Mouse (Mus musculus): Measurements from ENCODE around the gene Elavl2. TPM values are rescaled to one million over a fixed set of nuclear protein-coding genes. Genes with fewer than 3 reads are reported as not detected.

Gene Elavl2
- polyA plus RNA-seq, 1 experiment from 2014 or later, result 32.5 TPM

GRCm38 (mm10) chr4:91234941-91235340, 165.6 kb downstream of the Elavl2 start:
- Histone ChIP-seq H3K4me3 (no peak overlapping the region), H3K9me3 (no peaks in the 10 kb centered on the region), H3K27me3 (ENCODE audit: poor library complexity, severe bottlenecking) (no peaks in the 10 kb centered on the region), H3K36me3 (replicated peaks) (peaks cover 10% of the 10 kb centered on the region), H3K4me1 (peaks cover 12% of the 10 kb centered on the region), H3K27ac (no peak overlapping the region)
- no peak for DNase-seq (ENCODE audit: extremely low spot score, low spot score)
- 91% methylated on average over 6 of the region's 6 CpGs for WGBS

DNA sequence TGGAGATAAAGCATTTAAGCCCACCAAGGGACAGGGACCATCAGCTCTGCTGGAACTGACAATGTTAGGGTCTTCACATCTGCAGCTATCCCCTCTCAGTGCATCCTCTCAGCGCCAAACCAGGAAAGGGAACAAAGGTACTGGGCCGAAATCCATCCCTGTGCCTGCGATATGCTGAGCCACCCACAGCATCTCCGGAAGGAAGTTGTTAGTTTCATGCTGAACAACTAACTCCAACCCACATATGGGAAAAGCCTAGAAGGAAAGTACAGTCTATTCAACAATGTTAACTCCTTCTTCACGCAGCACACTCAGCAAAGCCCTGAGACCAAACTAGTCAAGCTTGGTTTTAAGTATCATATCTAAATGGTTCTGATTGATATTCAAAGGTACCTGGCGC, 167.0 kb downstream of the Elavl2 start:
- WGBS, result 94% methylated on average over 6 of the region's 6 CpGs

GRCm38 (mm10) chr4:91230439-91230863, 170.1 kb downstream of the Elavl2 start:
- 85% methylated on average over 1 of the region's 1 CpGs for WGBS
- Histone ChIP-seq H3K4me1 (no peaks in the 10 kb centered on the region), H3K36me3 (replicated peaks) (peaks cover 32% of the 10 kb centered on the region), H3K27me3 (ENCODE audit: poor library complexity, severe bottlenecking) (no peaks in the 10 kb centered on the region), H3K9me3 (no peaks in the 10 kb centered on the region), H3K27ac (no peak overlapping the region), H3K4me3 (no peak overlapping the region)
- DNase-seq (ENCODE audit: extremely low spot score, low spot score), result no peak

More for the DNA sequence above, 167.0 kb downstream of the Elavl2 start:
- Histone ChIP-seq H3K27me3 (ENCODE audit: poor library complexity, severe bottlenecking) (no peaks in the 10 kb centered on the region), H3K9me3 (no peaks in the 10 kb centered on the region), H3K4me1 (peaks cover 12% of the 10 kb centered on the region), H3K27ac (no peak overlapping the region), H3K4me3 (no peak overlapping the region), H3K36me3 (replicated peaks) (peaks cover 11% of the 10 kb centered on the region)
- no peak for DNase-seq (ENCODE audit: extremely low spot score, low spot score)

GRCm38 (mm10) chr4:91228341-91228740, 172.2 kb downstream of the Elavl2 start:
- no peak overlapping the region for H3K4me3 ChIP-seq
- H3K27me3 ChIP-seq (ENCODE audit: poor library complexity, severe bottlenecking), result no peaks in the 10 kb centered on the region
- peaks cover 27% of the 10 kb centered on the region for H3K36me3 ChIP-seq (replicated peaks)
- H3K9me3 ChIP-seq, result no peaks in the 10 kb centered on the region
- H3K27ac ChIP-seq, result no peak overlapping the region
- DNase-seq (ENCODE audit: extremely low spot score, low spot score), result no peak
- no peaks in the 10 kb centered on the region for H3K4me1 ChIP-seq
- WGBS, result 83% methylated on average over 3 of the region's 3 CpGs

- Histone ChIP-seq H3K36me3 (replicated peaks) (peaks cover 36% of the 10 kb centered on the region), H3K4me3 (no peak overlapping the region), H3K27ac (no peak overlapping the region), H3K9me3 (no peaks in the 10 kb centered on the region), H3K4me1 (no peaks in the 10 kb centered on the region), H3K27me3 (ENCODE audit: poor library complexity, severe bottlenecking) (no peaks in the 10 kb centered on the region)
- 88% methylated on average over 4 of the region's 4 CpGs for WGBS
- DNase-seq (ENCODE audit: extremely low spot score, low spot score), result no peak
Measured at GRCm38 (mm10) chr4:91223811-91224210, 176.8 kb downstream of the Elavl2 start.

DNA sequence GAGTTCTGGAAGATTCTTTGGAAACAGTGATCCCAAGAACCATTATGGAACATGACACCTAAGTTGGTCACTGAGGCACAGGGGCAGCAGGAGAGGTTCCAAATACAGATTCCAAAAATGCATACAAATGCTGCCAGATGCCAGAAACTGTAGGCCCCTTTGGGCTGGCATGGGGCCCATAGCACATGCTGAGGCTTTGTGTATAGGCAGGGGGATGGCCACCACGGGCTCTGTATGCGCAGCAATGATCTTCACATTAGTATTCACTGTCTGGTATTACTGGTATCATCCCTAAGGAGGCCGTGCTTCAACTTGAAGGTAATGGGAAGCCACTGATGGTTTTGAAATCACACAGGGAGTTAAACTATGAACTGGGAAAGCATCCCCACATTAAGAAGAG, 181.3 kb downstream of the Elavl2 start:
- no peaks in the 10 kb centered on the region for H3K27me3 ChIP-seq (ENCODE audit: poor library complexity, severe bottlenecking)
- no peak overlapping the region for H3K27ac ChIP-seq
- peaks cover 24% of the 10 kb centered on the region for H3K36me3 ChIP-seq (replicated peaks)
- no peaks in the 10 kb centered on the region for H3K4me1 ChIP-seq
- no peak for DNase-seq (ENCODE audit: extremely low spot score, low spot score)
- no peak overlapping the region for H3K4me3 ChIP-seq
- WGBS, result 89% methylated on average over 3 of the region's 3 CpGs
- H3K9me3 ChIP-seq, result no peaks in the 10 kb centered on the region

DNA sequence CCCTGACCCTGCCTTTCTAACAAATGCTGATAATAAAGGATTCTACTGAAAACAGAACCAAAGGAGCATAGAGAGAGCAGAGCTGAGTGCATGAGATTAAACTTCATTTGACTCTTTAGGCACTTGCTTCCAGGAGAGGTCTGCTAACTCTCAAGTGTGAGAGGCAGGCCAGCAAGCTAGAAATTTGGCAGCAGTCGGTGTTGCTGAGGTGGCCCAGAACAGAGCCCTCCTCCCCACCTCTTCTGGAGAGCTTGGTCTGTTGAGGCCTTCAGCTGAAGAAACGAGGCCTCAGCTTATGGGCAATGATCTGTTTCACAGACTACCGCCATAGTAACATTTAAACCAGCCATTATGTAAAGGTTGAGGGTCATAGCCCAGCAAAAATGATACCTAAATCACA, 186.7 kb downstream of the Elavl2 start:
- H3K36me3 ChIP-seq (replicated peaks), result peaks cover 28% of the 10 kb centered on the region
- 93% methylated on average over 3 of the region's 3 CpGs for whole genome bisulfite sequencing
- no peak for DNase-seq (ENCODE audit: extremely low spot score, low spot score)
- no peak overlapping the region for H3K4me3 ChIP-seq
- H3K27ac ChIP-seq, result no peak overlapping the region
- H3K9me3 ChIP-seq, result no peaks in the 10 kb centered on the region
- H3K27me3 ChIP-seq (ENCODE audit: poor library complexity, severe bottlenecking), result no peaks in the 10 kb centered on the region
- H3K4me1 ChIP-seq, result no peaks in the 10 kb centered on the region

DNA sequence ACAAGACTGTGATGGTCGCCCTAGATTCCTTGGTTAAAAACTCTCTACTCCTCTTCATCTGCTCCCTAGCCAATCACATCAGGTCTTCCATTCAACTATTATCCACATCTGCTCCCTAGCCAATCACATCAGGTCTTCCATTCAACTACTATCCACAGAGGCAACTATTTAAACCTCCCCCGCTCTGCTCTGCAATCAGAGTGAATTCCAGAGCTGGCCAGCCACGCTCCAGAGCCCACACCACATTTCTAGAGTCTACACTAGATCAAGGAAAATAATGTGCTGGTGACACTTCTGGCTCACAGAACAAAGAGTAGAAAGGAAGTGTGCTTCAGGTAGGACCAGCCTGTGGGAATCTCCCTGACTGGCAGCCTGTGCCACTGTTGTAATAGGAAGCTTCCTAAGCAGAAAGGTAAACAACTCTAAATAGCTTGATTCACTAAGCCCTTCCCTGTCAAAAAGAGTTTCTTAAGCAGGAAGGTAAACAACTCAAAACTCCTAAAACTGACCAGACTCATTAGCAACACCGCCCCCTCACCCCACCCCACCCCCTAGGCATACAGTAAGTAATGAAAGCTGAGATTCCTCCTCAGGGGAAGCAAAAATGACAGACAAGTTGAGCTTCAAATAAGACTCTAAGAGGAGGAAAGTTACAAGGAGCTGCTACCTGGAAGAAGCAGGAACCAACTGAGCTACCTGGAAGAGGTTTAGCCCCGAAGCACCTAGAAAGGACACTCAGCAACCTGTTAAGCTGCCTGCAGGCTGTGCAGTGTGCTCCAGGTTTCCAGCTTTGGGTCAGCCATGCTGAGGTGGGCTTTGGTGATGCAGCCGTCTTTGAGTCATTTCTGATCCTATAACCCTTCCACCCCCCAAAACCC, 191.9 kb downstream of the Elavl2 start:
- Histone ChIP-seq H3K9me3 (no peaks in the 10 kb centered on the region), H3K4me1 (no peaks in the 10 kb centered on the region), H3K36me3 (replicated peaks) (peaks cover 17% of the 10 kb centered on the region), H3K4me3 (no peak overlapping the region), H3K27ac (no peak overlapping the region), H3K27me3 (ENCODE audit: poor library complexity, severe bottlenecking) (no peaks in the 10 kb centered on the region)
- no peak for DNase-seq (ENCODE audit: extremely low spot score, low spot score)
- WGBS, result 68% methylated on average over 6 of the region's 6 CpGs

Small RNA genes within 50 kb of the gene (microRNA-seq; reads per million reads assigned to microRNA genes)
- not detected for gene Mir6402

Data from forebrain, embryonic 10.5 days (tissue).